Mouse (Mus musculus) embryonic fibroblast, embryonic 13.5 days (primary cell): Measurements from ENCODE around the gene Heatr5a.

ENCODE experiments used
- CTCF ChIP-seq: IDR thresholded peaks from 2 replicates; pipeline ENCODE4 v1.5.1; 2011; ENCODE audit warnings: mild to moderate bottlenecking, control low read depth, low read length, moderate library complexity, borderline replicate concordance; ENCODE audit not compliant: insufficient read depth
- POLR2A ChIP-seq: IDR thresholded peaks from 2 replicates; pipeline ENCODE4 v1.6.1; 2011; ENCODE audit warnings: low read depth, mild to moderate bottlenecking, control low read depth, low read length, moderate library complexity

DNA sequence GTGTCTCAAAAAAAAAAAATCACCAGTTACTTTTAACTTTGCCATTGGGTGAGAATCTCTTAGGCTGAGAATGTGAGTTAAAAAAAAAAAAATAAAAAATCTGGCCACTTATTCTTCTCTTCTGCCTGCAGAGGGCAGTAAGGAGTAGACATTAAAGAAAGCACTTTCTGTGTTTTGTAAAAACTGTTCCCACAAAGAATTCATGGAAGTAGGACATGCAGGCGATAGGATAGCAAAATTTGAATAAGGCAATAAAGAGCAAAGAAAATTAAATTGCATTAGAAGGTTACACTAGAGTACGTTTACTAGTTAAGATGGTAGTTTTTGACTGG lies 39.5 kb upstream of the Heatr5a start:
- TF ChIP-seq CTCF (no peak), POLR2A (no peak)
